Mouse (Mus musculus) heart, postnatal 36 days (tissue): Measurements from ENCODE around the gene Rnf32. TPM values are rescaled to one million over a fixed set of nuclear protein-coding genes. Genes with fewer than 3 reads are reported as not detected.

ENCODE experiments used
- DNase-seq, 2 experiments: peaks; one replicate each; pipeline ENCODE4 v3.0.0; 2021 to 2022
- intact Hi-C: fragments of 180-260 bp; cut with DNase I; formaldehyde crosslinking; loops from one replicate; pipeline ENCODE4 v1.15.1; 2025
- total RNA-seq, 2 experiments: library from RNA; stranded (reverse); gene quantifications; 2 replicates each; pipeline ENCODE4 v1.2.3; 2021

Gene Rnf32
- 1 to 10 TPM in 1 of 2 experiments, under 1 TPM in 1; 0.60 to 1.3 TPM for total RNA-seq

DNA sequence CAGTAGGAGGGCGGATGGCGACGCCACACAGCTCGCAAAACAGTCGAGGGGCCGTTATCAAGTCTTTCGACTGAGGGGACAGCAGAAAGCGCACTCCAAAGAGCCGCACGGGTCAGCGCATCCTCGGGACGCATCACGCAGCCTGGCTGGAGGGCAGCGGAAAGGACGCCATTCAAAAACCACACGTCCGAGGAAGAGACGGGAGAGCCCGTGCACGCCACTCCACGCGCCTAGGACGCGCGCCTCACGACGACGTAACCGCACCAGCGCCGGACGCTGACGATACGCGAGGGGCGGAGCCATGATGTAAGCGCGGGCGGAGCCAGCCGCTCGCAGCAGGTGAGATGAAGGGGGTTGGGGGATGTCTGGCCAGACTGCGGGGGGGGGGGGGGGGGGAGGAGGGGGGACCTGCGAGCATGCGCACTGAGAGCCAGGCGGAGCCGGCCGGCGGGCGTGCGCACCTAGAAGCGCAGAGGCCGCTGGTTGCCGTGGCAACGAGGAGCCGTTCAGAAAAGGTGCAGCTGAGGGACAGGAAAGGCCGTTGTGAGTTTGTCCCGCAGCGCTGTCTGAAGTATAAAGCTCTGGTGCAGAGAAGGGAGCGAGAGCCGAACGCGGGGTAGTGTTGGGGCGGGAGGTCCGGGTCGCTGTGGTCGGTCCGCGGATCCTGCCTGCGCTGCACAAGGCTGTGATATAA lies at the start of gene Rnf32:
Rnf32 (plus strand) TSS at position 423 of the 694 bp plus-strand sequence.
- intact Hi-C loops: no loop called here
- DNase-seq: peak; percentile 52 to 61

- DNase-seq: no peak
- intact Hi-C loops: no loop called here
These were observed 45.6 kb upstream of the Rnf32 start for GRCm38 (mm10) chr5:29150146-29150545.

DNA sequence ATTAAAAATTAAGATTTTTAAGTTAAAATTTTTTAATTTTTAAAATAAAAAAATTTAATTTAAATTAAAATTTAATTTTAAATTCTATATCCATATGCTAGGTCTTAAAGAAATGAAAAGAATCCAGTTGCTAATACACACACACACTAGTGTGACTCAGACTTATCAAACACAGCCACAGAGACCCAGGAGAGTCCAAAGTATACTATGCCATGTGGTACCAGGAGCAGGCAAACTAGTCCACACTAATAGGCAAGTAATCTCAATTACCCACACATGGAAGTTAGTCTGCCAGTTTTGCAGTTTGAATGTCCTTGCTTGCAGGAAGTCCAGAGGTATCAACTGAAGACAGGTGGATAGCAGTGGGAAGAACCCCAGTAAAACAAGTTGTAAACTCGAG lies 35.9 kb upstream of the Rnf32 start:
- no peak for DNase-seq
- intact Hi-C loops: no loop called here

DNA sequence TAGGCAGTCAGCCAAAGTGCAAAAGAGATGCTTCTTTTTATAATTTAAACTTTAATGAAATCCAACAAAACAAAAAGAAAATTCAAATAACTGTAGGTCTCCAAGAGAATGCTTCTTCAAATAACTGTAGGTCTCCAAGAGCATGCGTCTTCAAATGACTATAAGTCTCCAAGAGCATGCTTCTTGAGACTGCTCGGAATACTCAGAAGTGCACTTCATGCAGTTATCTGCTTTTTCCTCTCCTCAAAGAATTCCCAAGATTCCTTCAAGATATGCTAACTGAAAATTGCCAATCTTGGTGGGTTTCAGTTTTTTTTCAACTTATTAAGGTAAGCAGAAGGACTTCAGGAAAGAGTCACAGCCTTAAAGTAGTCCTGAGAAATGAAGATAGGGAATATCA lies 28.8 kb upstream of the Rnf32 start:
- intact Hi-C loops: no loop called here
- DNase-seq: no peak

- DNase-seq: no peak
- intact Hi-C loops: no loop called here
These were observed 25.6 kb upstream of the Rnf32 start for GRCm38 (mm10) chr5:29170193-29170592.

DNA sequence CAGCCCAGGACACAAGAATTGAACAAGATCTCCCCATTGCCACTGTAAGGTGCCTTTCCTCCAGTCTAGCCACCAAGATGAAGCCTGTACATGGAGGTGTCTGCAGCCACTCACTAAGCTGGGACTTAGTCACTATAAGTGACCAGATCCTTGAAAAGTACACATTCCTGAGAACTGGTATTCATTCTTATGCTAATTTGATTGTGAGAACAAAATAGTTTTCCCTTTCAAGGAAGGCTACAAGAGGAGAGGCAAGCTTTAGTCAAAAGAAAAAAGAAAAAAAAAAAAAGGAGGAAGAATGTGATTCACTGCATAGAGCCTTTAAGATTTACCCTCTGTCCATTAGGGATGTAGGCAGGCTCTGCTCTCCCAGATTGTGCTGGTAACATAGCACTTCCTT lies 24.6 kb upstream of the Rnf32 start:
- DNase-seq: no peak
- intact Hi-C loops: no loop called here

DNA sequence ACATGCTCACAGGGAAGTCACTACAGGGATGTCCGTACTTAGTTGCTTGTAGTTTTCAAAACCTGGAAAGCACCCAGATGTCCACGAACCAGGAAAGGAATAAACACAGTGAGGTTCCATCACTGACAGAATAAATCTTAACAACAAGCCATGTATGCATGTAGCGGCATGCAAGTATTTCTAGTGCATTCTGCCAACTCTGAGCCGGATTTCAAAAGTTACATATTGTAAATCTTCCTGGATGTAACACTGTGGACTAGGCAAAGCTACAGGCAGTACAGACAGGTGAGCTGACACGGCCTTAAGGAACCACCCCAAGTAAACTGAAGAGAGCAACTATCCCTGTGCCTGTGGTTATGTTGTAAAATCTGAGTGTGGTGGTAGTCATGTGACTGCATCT lies 9.0 kb upstream of the Rnf32 start:
- intact Hi-C loops: no loop called here
- DNase-seq: no peak

DNA sequence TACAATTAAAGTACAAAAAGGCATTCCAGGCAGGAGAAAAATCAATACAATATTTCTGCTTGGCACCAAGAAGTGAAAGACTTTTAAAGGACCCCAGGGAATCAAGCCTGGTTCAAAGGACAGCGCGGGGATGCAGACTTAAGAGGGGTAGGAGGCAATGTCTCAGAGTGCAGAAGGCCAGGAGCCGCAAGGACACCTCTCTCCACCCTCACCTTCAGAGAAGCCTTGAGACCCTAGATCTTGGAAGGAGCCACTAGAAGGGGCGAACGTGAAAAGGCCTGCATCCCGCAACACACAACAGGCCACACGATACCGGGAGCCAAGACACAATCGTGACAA lies 592 bp upstream of the Rnf32 start:
- intact Hi-C loops: no loop called here
- DNase-seq: no peak

DNA sequence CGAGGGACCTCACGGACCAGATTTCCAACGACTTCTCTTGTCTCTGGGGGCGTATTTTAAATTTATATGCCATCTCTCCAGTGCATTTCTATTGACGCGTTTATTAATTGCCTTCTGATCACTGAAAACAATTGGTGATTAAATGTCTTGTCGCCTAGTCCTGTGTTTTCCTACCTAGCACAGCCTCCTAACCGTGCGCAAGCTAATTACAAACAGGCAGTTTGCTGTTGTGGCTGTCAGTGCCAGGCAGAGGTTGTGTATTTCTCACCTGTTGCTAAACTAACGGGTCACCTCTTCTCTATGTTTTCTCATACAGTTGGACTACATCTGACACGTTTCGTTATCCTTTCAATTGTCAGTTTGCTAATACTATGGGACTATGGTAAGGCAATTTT lies 469 bp downstream of the Rnf32 start:
- DNase-seq: no peak
- intact Hi-C loops: no loop called here

GRCm38 (mm10) chr5:29197187-29197586 lies 1.4 kb downstream of the Rnf32 start:
- no peak for DNase-seq
- intact Hi-C loops: no loop called here

DNA sequence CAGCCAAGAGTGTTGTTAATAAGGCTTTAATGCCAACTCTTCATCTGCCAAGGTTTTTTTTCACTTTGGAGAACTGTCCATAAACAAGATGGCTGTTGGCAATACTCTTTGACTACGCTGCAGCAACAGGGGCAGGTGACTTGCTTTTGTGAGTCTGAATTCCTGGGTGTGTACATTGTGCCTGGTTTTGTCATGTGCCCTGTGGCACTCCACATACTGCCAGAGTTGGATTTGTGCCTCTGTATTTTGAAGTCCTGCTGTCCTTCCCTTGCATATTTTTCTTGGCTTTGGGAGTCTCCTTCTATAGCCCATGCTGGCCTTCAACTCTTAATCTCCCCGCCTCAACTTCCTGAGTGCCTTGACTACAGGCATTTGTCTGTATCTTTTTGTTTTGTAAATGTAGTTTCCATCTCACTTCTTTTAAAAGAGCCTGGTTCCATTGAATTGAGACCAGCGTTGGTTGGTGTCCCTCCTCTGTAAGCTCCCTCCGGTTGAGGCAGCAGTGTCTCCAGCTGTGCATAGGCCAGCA lies 3.2 kb downstream of the Rnf32 start:
- DNase-seq: no peak
- intact Hi-C loops: no loop called here

DNA sequence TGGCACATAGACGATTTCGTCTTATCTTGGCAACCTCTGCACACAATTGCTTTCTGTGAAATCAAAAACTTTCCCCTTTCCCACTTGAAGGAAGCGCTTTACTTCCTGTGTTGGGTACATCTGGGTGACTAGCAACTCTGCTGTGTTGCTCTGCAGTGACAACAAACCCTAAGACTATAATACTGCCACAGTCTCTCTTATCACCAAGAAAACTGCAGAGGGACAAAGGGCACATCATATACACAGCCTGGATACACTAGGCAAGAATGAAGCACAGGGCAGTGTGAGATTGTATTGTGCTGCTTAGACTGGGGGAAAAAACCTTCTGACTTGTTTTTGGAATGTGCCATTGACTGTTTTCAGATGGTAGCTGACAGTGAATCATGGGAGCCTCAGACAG lies 4.1 kb downstream of the Rnf32 start:
- no peak for DNase-seq
- intact Hi-C loops: no loop called here

DNA sequence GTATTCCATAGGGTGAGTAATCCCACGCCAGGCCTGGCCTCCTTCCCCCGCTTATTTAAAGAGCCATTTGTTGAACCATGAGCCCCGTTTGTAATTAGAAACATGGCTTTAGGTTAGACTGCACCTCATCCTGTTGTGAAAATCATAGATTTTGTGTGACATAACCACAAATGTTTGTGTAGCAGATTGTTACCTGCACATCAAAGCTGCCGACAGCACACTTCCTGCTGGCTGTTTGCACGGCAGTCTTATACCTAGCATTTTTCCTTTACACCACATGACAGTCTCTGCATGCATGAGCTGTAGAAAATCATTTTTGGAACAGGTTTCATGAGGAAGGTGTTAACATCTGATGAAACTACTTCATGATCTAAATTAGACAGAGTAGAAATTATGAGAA lies 9.9 kb downstream of the Rnf32 start:
- intact Hi-C loops: no loop called here
- no peak for DNase-seq

- DNase-seq: no peak
- intact Hi-C loops: no loop called here
These were observed 16.3 kb downstream of the Rnf32 start for GRCm38 (mm10) chr5:29211980-29212555.

- no peak for DNase-seq
- intact Hi-C loops: no loop called here
These were observed 22.2 kb downstream of the Rnf32 start for GRCm38 (mm10) chr5:29217997-29218396.

DNA sequence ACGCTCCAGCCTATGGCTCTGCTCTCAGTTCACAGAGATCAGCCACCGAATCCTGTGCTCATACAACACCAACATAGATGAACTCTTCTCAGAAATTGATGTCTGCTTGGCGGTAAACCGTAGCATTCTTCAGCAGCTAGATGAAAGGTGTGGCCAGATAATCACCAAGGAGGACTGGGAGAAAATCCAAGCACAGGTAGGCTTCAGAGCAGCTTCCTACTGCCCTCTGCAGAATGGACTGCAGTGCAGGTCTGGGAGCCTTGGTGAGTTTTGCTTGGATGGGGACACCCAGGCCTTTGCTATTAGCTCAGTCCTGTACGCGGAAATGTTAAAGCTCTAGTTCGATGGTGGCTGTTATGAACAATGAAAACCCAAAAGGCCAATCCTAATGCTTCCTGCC lies 28.3 kb downstream of the Rnf32 start:
- no peak for DNase-seq
- intact Hi-C loops: no loop called here

DNA sequence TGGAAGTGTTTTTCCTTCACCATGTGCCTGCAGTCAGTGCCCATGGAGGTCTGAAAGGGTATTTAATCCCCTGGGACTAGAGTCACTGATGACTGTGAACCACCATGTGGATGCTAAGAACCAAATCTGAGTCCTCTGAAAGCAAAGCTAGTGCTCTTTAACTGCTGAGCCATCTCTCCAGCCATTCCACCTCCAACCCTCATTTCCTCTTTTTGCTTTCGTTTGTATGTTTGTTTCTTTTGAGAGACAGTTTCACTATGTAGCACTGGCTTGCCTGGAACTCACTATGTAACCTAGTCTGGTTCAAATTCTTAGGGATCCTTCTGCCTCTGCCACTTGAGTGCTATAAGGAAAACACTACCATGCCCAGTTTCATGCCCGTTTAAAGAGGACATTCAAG lies 34.7 kb downstream of the Rnf32 start:
- no peak for DNase-seq
- intact Hi-C loops: no loop called here

DNA sequence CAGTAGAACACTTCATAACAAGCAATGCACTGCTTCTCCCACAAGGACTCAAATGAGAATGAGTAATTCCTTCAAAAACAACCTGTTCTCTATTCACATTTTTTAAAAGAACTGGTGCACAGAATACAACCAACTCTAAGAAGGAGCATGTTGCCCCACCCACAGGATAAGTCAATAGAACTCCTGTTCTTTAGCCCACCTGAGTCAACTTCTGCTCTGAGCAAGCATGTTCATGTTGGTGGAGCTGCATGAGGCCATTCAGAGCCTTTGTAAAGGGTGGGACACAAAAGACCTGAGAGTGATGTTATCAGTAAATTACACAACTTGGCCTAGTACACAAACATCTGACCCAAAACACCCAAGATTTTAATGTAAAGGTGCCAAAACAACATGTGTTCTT lies 42.6 kb downstream of the Rnf32 start:
- DNase-seq: no peak
- intact Hi-C loops: no loop called here

DNA sequence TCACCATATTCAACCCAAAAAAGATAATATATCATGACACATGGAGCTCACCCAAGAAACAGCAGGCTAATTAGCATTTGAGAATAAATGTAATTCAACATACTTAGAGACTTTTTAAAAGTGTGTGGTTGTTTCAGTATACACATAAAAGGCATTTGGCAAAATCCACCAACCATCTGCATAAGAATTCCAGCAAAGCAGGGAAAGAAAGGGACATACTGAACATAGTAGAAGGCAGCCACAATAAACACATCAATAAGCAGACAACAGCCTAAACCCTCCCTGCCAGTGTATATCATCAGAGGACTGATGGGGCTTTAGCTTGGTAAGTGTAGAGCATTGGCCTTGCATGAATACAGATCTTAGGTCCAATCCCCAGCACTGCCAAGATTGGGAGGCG lies 49.0 kb downstream of the Rnf32 start:
- no peak for DNase-seq
- intact Hi-C loops: no loop called here

- DNase-seq: no peak
- intact Hi-C loops: no loop called here
These were observed 55.2 kb downstream of the Rnf32 start for GRCm38 (mm10) chr5:29250795-29251495.

- intact Hi-C loops: no loop called here
- no peak for DNase-seq
These were observed 55.7 kb downstream of the Rnf32 start for GRCm38 (mm10) chr5:29251496-29251873.

DNA sequence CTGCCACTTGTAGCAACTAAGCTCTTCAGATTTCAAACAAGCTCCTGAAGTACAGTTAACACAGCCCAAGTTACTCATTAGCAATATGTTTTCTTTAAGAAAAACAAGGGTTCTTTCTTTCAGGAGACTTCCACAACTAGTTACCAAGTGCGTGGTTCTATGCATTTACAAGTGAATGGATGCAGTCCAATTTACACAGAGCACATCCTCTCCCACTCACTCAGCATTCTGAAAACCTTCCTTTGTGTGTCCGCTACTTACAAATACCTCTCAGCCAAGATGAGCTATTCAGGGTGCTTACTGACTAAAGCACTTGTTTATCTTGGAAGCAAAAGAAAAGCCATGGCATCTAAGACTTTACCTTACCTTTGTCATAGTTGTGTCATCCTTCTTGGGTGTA lies 58.1 kb downstream of the Rnf32 start:
- intact Hi-C loops: no loop called here
- no peak for DNase-seq
